Mouse (Mus musculus): ENCODE results near the gene Dus3l. TPM values are rescaled to one million over a fixed set of nuclear protein-coding genes. Genes with fewer than 3 reads are reported as not detected.

Dus3l gene
- total and polyA plus RNA-seq, 3 experiments, result 17.7 to 38.7 (median 19.4) TPM

- no peak overlapping the region for H3K27ac ChIP-seq
- no peak for TF ChIP-seq EP300 (IDR thresholded peaks at IDR 0.05; ENCODE audit: insufficient read depth, low read depth, low read length)
- no peak for TF ChIP-seq POLR2A (IDR thresholded peaks at IDR 0.05; ENCODE audit: insufficient read depth, low read depth, low read length)
- TF ChIP-seq CTCF (IDR thresholded peaks at IDR 0.05), result no peak
- H3K9ac ChIP-seq (ENCODE audit: low read depth, low read length), result no peak overlapping the region
- H3K36me3 ChIP-seq (ENCODE audit: control insufficient read depth, insufficient read depth, low read length), result no peaks in the 10 kb centered on the region
- H3K4me1 ChIP-seq (ENCODE audit: control insufficient read depth, insufficient read depth, low read length), result peaks cover 3% of the 10 kb centered on the region
- WGBS, result 64% methylated on average over 5 of the region's 5 CpGs
- intact Hi-C loops (cut with DNase I), result loop anchor here (5.0 to 10.0 kb wide), 2 partner anchors 132 to 530 kb away; partner anchors contain the start of gene Mllt1
- DNase-seq, result no peak
- H3K27me3 ChIP-seq (ENCODE audit: control insufficient read depth, insufficient read depth, low read length), result no peaks in the 10 kb centered on the region
- no peaks in the 10 kb centered on the region; the same call in 1 of the 2 replicates for H3K79me2 ChIP-seq (replicated peaks; ENCODE audit: control insufficient read depth, insufficient read depth, low read length)
- no peak overlapping the region for H3K4me3 ChIP-seq
Measured at GRCm38 (mm10) chr17:56804952-56805351, 40.4 kb downstream of the Dus3l start.

GRCm38 (mm10) chr17:56805784-56806183, 41.2 kb downstream of the Dus3l start:
- intact Hi-C loops (cut with DNase I), result loop anchor here (5.0 to 10.0 kb wide), 2 partner anchors 132 to 529 kb away; partner anchors contain the start of gene Mllt1
- Histone ChIP-seq H3K4me3 (no peak overlapping the region), H3K36me3 (ENCODE audit: control insufficient read depth, insufficient read depth, low read length) (no peaks in the 10 kb centered on the region), H3K27me3 (ENCODE audit: control insufficient read depth, insufficient read depth, low read length) (no peaks in the 10 kb centered on the region), H3K9ac (ENCODE audit: low read depth, low read length) (no peak overlapping the region), H3K4me1 (ENCODE audit: control insufficient read depth, insufficient read depth, low read length) (peaks cover 9% of the 10 kb centered on the region), H3K27ac (no peak overlapping the region), H3K79me2 (replicated peaks; ENCODE audit: control insufficient read depth, insufficient read depth, low read length) (no peaks in the 10 kb centered on the region; the same call in 1 of the 2 replicates)
- no peak for DNase-seq
- TF ChIP-seq EP300 (IDR thresholded peaks at IDR 0.05; ENCODE audit: insufficient read depth, low read depth, low read length) (no peak), CTCF (IDR thresholded peaks at IDR 0.05) (peak; percentile 47)
- WGBS, result 86% methylated on average over 1 of the region's 1 CpGs

- H3K27ac ChIP-seq, result no peak overlapping the region
- H3K4me1 ChIP-seq (ENCODE audit: control insufficient read depth, insufficient read depth, low read length), result peaks cover 11% of the 10 kb centered on the region
- peak; percentile 78 to 84 for DNase-seq
- no peaks in the 10 kb centered on the region for H3K36me3 ChIP-seq (ENCODE audit: control insufficient read depth, insufficient read depth, low read length)
- H3K9ac ChIP-seq (ENCODE audit: low read depth, low read length), result no peak overlapping the region
- H3K79me2 ChIP-seq (replicated peaks; ENCODE audit: control insufficient read depth, insufficient read depth, low read length), result no peaks in the 10 kb centered on the region; the same call in 1 of the 2 replicates
- TF ChIP-seq CTCF (IDR thresholded peaks at IDR 0.05) (peak; percentile 97; the same call in 1 of the 2 replicates), EP300 (IDR thresholded peaks at IDR 0.05; ENCODE audit: insufficient read depth, low read depth, low read length) (peak; percentile 98), POLR2A (IDR thresholded peaks at IDR 0.05; ENCODE audit: insufficient read depth, low read depth, low read length) (no peak)
- no peaks in the 10 kb centered on the region for H3K27me3 ChIP-seq (ENCODE audit: control insufficient read depth, insufficient read depth, low read length)
- 8% methylated on average over 9 of the region's 9 CpGs for WGBS
- no peak overlapping the region for H3K4me3 ChIP-seq
- intact Hi-C loops (cut with DNase I), result loop anchor here (2.0 to 10.0 kb wide), 5 partner anchors 88 to 526 kb away; partner anchors contain the start of gene Mllt1
Measured at GRCm38 (mm10) chr17:56808518-56808917, 44.0 kb downstream of the Dus3l start.

- TF ChIP-seq EP300 (IDR thresholded peaks at IDR 0.05; ENCODE audit: insufficient read depth, low read depth, low read length) (0 out of 2 replicates have a peak, but pooled peaks have one; percentile 21), CTCF (IDR thresholded peaks at IDR 0.05) (no peak)
- H3K27ac ChIP-seq, result peak overlapping the region; percentile 65
- no peak overlapping the region for H3K4me3 ChIP-seq
- H3K36me3 ChIP-seq (ENCODE audit: control insufficient read depth, insufficient read depth, low read length), result no peaks in the 10 kb centered on the region
- intact Hi-C loops (cut with DNase I), result no loop called here
- WGBS, result 0% methylated on average over 3 of the region's 3 CpGs
- DNase-seq, result peak; percentile 89 to 93
- no peaks in the 10 kb centered on the region for H3K79me2 ChIP-seq (replicated peaks; ENCODE audit: control insufficient read depth, insufficient read depth, low read length)
- H3K27me3 ChIP-seq (ENCODE audit: control insufficient read depth, insufficient read depth, low read length), result no peaks in the 10 kb centered on the region
- peaks cover 16% of the 10 kb centered on the region for H3K4me1 ChIP-seq (ENCODE audit: control insufficient read depth, insufficient read depth, low read length)
- H3K9ac ChIP-seq (ENCODE audit: low read depth, low read length), result no peak overlapping the region
Measured at GRCm38 (mm10) chr17:56810245-56810644, 45.7 kb downstream of the Dus3l start.

GRCm38 (mm10) chr17:56814316-56815056, 49.9 kb downstream of the Dus3l start:
- no peaks in the 10 kb centered on the region for H3K36me3 ChIP-seq (ENCODE audit: control insufficient read depth, insufficient read depth, low read length)
- H3K27me3 ChIP-seq (ENCODE audit: control insufficient read depth, insufficient read depth, low read length), result no peaks in the 10 kb centered on the region
- H3K4me1 ChIP-seq (ENCODE audit: control insufficient read depth, insufficient read depth, low read length), result peaks cover 17% of the 10 kb centered on the region
- intact Hi-C loops (cut with DNase I), result loop anchor here (2.0 kb wide), 1 partner anchor 16 kb away; the partner anchor contains the start of gene Rfx2
- 9% methylated on average over 24 of the region's 24 CpGs for WGBS
- peak overlapping the region; percentile 47 for H3K27ac ChIP-seq
- no peak overlapping the region for H3K9ac ChIP-seq (ENCODE audit: low read depth, low read length)
- H3K79me2 ChIP-seq (replicated peaks; ENCODE audit: control insufficient read depth, insufficient read depth, low read length), result no peaks in the 10 kb centered on the region
- TF ChIP-seq POLR2A (IDR thresholded peaks at IDR 0.05; ENCODE audit: insufficient read depth, low read depth, low read length), result no peak
- peak; percentile 47; the same call in 1 of the 2 replicates for TF ChIP-seq EP300 (IDR thresholded peaks at IDR 0.05; ENCODE audit: insufficient read depth, low read depth, low read length)
- H3K4me3 ChIP-seq, result no peak overlapping the region
- DNase-seq, result peak; percentile 87 to 93

GRCm38 (mm10) chr17:56815057-56815345, 50.4 kb downstream of the Dus3l start:
- TF ChIP-seq CTCF (IDR thresholded peaks at IDR 0.05), result no peak
- TF ChIP-seq EP300 (IDR thresholded peaks at IDR 0.05; ENCODE audit: insufficient read depth, low read depth, low read length), result no peak
- TF ChIP-seq POLR2A (IDR thresholded peaks at IDR 0.05; ENCODE audit: insufficient read depth, low read depth, low read length), result no peak
- H3K36me3 ChIP-seq (ENCODE audit: control insufficient read depth, insufficient read depth, low read length), result no peaks in the 10 kb centered on the region
- peaks cover 16% of the 10 kb centered on the region for H3K4me1 ChIP-seq (ENCODE audit: control insufficient read depth, insufficient read depth, low read length)
- no peaks in the 10 kb centered on the region for H3K27me3 ChIP-seq (ENCODE audit: control insufficient read depth, insufficient read depth, low read length)
- 57% methylated on average over 3 of the region's 3 CpGs for WGBS
- H3K79me2 ChIP-seq (replicated peaks; ENCODE audit: control insufficient read depth, insufficient read depth, low read length), result no peaks in the 10 kb centered on the region
- H3K4me3 ChIP-seq, result no peak overlapping the region
- no peak for DNase-seq
- no peak overlapping the region for H3K9ac ChIP-seq (ENCODE audit: low read depth, low read length)
- peak overlapping the region; percentile 47 for H3K27ac ChIP-seq
- intact Hi-C loops (cut with DNase I), result loop anchor here (2.0 kb wide), 1 partner anchor 16 kb away; the partner anchor contains the start of gene Rfx2
